Comparison of ENCODE assay signal across 12 mouse cellular contexts in genomic region chr2:9141411-9141810, GRCm38 (mm10).
"Had no signal": no experiment of that assay in that cellular context is flagged by ENCODE, and none has a peak within 500 bp of the region (broad histone marks: within the 10 kb centered on the region; RNA-seq: fewer than 3 reads in every experiment).

No protein-coding gene starts in this region.

- H3K27ac ChIP-seq: layer of hippocampus, adult 2 months; limb, embryonic 15.5 days; liver, embryonic 12.5 days; neural tube, embryonic 12.5 days had no signal

- H3K4me1 ChIP-seq: limb, embryonic 15.5 days; liver, embryonic 12.5 days; neural tube, embryonic 12.5 days had no signal

- ATAC-seq: liver, embryonic 12.5 days had no signal

- H3K27me3 ChIP-seq: limb, embryonic 15.5 days; liver, embryonic 12.5 days; neural tube, embryonic 12.5 days had no signal

- H3K36me3 ChIP-seq: limb, embryonic 15.5 days; liver, embryonic 12.5 days; neural tube, embryonic 12.5 days had no signal

- H3K9me3 ChIP-seq: limb, embryonic 15.5 days; liver, embryonic 12.5 days; neural tube, embryonic 12.5 days had no signal

- H3K4me3 ChIP-seq: layer of hippocampus, adult 2 months; limb, embryonic 15.5 days; liver, embryonic 12.5 days; neural tube, embryonic 12.5 days had no signal

- H3K4me2 ChIP-seq: limb, embryonic 15.5 days; liver, embryonic 12.5 days; lung, embryonic 14.5 days; neural tube, embryonic 12.5 days had no signal

- H3K9ac ChIP-seq: limb, embryonic 15.5 days; liver, embryonic 12.5 days; lung, embryonic 14.5 days; neural tube, embryonic 12.5 days had no signal

- DNase-seq: kidney, postnatal 10 days; kidney, postnatal 4 days; layer of hippocampus, postnatal 36 days; lung, embryonic 14.5 days; lung, postnatal 14 days; midbrain, embryonic 14.5 days; right cerebral cortex, postnatal 14 days; thymus, postnatal 4 days had no signal
